Mouse (Mus musculus) naive thymus-derived CD4-positive, alpha-beta T cell, adult 5 months (primary cell): ENCODE measurements around the gene Galnt9. TPM values are rescaled to one million over a fixed set of nuclear protein-coding genes. Genes with fewer than 3 reads are reported as not detected.

Source experiments
- polyA plus RNA-seq: library from polyadenylated mRNA; unstranded; fragments of 100-300 nt; shearing (Covaris generic); gene quantifications from one replicate; pipeline ENCODE4 v1.2.1, GENCODE M21; 2017

Gene Galnt9
- 14.7 TPM for polyA plus RNA-seq

DNA sequence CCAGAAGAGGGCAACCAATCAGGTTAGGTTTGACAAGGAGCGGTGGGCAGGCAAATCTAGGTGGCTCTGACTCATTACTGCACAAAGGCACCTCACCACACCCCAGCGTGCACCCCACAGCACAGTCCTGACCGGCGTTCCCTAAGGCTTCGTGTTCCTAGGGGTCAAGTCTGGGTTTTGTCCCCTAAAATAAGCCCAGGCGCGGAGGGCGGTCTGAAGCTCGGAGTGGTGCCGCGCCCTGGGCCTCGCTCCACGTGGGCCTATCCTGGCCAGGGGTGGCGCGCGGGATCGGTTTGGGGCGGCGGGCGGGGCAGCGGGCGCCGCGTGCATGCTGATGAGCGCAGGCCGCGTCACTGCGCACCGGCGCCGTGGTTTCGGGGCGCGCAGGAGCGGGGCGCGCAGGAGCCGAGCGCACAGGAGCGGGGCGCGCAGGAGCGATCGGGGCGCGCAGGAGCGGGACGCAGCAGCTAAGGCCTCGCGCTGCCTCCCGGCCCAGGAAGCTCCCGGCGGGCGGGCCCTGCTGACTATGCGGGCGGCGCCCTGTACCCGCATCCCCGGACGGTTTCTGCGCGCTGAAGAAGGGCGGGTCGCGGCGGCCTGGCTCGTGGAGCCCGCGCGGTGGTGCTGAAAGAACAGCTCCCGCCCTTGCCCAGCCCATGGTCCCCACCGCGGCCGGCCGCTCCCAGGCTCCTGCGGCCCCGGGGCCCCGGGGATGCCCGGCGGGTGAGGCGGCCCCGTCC, at the start of gene Galnt9:
Gene Galnt9, plus strand, starts transcription at position 405 of the 740 bp plus-strand sequence.

GRCm38 (mm10) chr5:110652719-110653648, 108.8 kb downstream of the Galnt9 start, which contains the start of the genes Noc4l and Ddx51:
TSS of gene Noc4l (minus strand) at chr5:110653417.
TSS of gene Ddx51 (plus strand) at chr5:110653451.

Other genes starting within 250 kb of the Galnt9 start
- not detected for gene P2rx2, start 201.1 kb upstream of the Galnt9 start, polyA plus RNA-seq
- not detected for gene Lrcol1, start 199.6 kb upstream of the Galnt9 start, polyA plus RNA-seq
- gene Fbrsl1, start 95.9 kb upstream of the Galnt9 start, polyA plus RNA-seq, result 119 TPM
- 79.5 TPM for gene Noc4l, start 109.1 kb downstream of the Galnt9 start, polyA plus RNA-seq
- gene Ddx51, start 109.1 kb downstream of the Galnt9 start, polyA plus RNA-seq, result 67.0 TPM
- gene Ep400, start 226.4 kb downstream of the Galnt9 start, polyA plus RNA-seq, result 71.4 TPM
- gene Pus1, start 236.3 kb downstream of the Galnt9 start, polyA plus RNA-seq, result 34.5 TPM